Mouse (Mus musculus) embryonic facial prominence, embryonic 15.5 days (tissue): ENCODE measurements around the gene Arhgap45. TPM values are rescaled to one million over a fixed set of nuclear protein-coding genes. Genes with fewer than 3 reads are reported as not detected.
A peak's percentile ranks its signal among the peaks of the same experiment; 100 is the strongest.
"Not testable (repeated sequence)": the region's sequence is repeated elsewhere in the genome, so short reads cannot be mapped to it uniquely, and the experiment has no call there.

ENCODE experiments used
- ATAC-seq: fragments of 200-750 bp; cut with Nextera tagmentation; 2 replicates; pipeline ENCODE4 v1.8.0; 2017; ENCODE audit warnings: low read depth, moderate TSS enrichment; ENCODE audit not compliant: insufficient number of reproducible peaks, low FRiP score, low TSS enrichment
- H3K27ac ChIP-seq: fragments of 300-500 bp; sonication (generic); replicated peaks from 2 replicates; pipeline ENCODE4 v1.5.1; 2015; ENCODE audit warnings: mild to moderate bottlenecking, inconsistent platforms
- H3K27me3 ChIP-seq: fragments of 300-500 bp; sonication (generic); 2 replicates; pipeline ENCODE4 v1.6.1; 2015; ENCODE audit warnings: inconsistent platforms
- H3K36me3 ChIP-seq: fragments of 300-500 bp; sonication (generic); 2 replicates; pipeline ENCODE4 v1.6.1; 2015; ENCODE audit warnings: mild to moderate bottlenecking, inconsistent platforms
- H3K4me1 ChIP-seq: fragments of 300-500 bp; sonication (generic); 2 replicates; pipeline ENCODE4 v1.6.1; 2015; ENCODE audit warnings: inconsistent platforms
- H3K4me2 ChIP-seq: fragments of 300-500 bp; sonication (generic); replicated peaks from 2 replicates; pipeline ENCODE4 v1.6.1; 2015; ENCODE audit warnings: mild to moderate bottlenecking, inconsistent platforms
- H3K4me3 ChIP-seq: fragments of 300-500 bp; sonication (generic); replicated peaks from 2 replicates; pipeline ENCODE4 v1.5.1; 2015; ENCODE audit warnings: mild to moderate bottlenecking, inconsistent platforms
- H3K9ac ChIP-seq: fragments of 300-500 bp; sonication (generic); 2 replicates; pipeline ENCODE4 v1.6.1; 2015; ENCODE audit warnings: inconsistent platforms
- H3K9me3 ChIP-seq: fragments of 300-500 bp; sonication (generic); replicated peaks from 2 replicates; pipeline ENCODE4 v1.6.1; 2016; ENCODE audit warnings: inconsistent platforms
- WGBS: fragments of 180-500 bp; shearing (Covaris S2); methylation state at CpG from one replicate; pipeline ENCODE4 v1.1.7; 2015; 5-methylcytosine and 5-hydroxymethylcytosine counted together
- polyA plus RNA-seq: library from polyadenylated mRNA; unstranded; fragments of >200 nt; fragmentation: Nextera tagmentation; extraction: Ambion mirVana; gene quantifications from 2 replicates; pipeline ENCODE4 v1.2.1, GENCODE M21; 2015

The Arhgap45 gene
- polyA plus RNA-seq, 1 experiment from 2014 or later: 6.2 TPM

DNA sequence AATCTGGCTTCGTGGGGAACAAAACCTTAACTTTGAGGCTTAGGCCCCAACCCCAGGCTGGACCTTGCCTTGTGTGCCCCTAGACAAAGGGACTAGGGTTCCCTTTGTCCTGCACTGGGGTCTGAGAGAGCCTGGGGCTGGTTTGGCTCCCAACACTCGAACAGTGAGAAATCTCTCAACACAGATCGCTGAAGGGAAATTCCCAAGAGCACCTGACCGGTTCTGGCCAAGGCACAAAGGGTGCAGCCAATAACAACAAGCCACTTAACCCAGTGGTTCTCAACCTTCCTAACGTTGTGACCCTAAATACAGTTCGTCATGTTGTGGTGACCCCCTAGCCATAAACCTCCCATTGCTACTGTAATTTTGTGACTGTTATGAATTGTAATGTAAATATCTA lies 33.8 kb downstream of the Arhgap45 start:
- Histone ChIP-seq H3K36me3 (no peaks in the 10 kb centered on the region), H3K9ac (no peak overlapping the region), H3K4me1 (peaks cover 49% of the 10 kb centered on the region), H3K27me3 (no peaks in the 10 kb centered on the region), H3K4me2 (no peak overlapping the region), H3K9me3 (no peaks in the 10 kb centered on the region), H3K4me3 (no peak overlapping the region), H3K27ac (peak overlapping the region; percentile 73)
- no peak for ATAC-seq
- 33% methylated on average over 6 of the region's 6 CpGs for WGBS

DNA sequence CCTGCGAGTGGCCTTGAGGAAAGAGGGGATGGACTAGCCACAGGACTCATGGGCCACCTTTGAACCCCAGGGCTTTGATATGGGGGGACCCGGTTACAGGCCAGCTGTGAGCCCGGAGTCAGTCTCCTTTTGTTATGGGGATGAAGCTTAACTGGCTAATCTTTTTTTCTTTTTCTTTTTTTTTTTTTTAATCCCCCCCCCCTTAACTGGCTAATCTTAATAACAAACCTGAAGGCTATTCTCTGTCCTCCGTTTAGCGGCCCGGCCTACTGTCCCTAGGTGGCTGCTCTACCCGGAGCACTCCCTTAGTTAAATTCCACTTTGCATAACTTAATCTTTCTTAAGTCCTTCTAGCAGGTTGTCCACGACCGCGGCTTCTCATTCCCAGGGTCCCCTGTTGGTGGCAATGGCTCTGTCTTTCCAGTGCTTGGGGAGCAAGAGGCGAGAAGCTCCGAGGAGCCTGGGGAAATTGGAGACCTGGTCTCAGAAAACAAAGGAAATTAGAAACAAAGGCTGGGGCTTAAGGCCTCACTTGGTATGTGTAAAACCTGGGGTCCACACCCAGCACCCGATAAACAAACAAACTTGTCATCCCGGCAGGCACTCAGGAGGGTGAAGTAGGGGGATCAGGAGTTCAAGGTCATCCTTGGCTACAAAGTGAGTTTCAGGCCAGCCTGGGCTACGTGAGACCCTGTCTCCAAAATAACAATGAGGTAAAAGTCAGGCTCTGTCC lies 34.6 kb downstream of the Arhgap45 start:
- Histone ChIP-seq H3K4me3 (no peak overlapping the region), H3K36me3 (0 out of 2 replicates have a peak, but pooled peaks cover 7% of the 10 kb centered on the region), H3K9ac (no peak overlapping the region), H3K27ac (peak overlapping the region; percentile 51), H3K27me3 (no peaks in the 10 kb centered on the region), H3K9me3 (no peaks in the 10 kb centered on the region), H3K4me1 (peaks cover 53% of the 10 kb centered on the region), H3K4me2 (no peak overlapping the region)
- ATAC-seq: no peak
- WGBS: 30% methylated on average over 15 of the region's 15 CpGs

DNA sequence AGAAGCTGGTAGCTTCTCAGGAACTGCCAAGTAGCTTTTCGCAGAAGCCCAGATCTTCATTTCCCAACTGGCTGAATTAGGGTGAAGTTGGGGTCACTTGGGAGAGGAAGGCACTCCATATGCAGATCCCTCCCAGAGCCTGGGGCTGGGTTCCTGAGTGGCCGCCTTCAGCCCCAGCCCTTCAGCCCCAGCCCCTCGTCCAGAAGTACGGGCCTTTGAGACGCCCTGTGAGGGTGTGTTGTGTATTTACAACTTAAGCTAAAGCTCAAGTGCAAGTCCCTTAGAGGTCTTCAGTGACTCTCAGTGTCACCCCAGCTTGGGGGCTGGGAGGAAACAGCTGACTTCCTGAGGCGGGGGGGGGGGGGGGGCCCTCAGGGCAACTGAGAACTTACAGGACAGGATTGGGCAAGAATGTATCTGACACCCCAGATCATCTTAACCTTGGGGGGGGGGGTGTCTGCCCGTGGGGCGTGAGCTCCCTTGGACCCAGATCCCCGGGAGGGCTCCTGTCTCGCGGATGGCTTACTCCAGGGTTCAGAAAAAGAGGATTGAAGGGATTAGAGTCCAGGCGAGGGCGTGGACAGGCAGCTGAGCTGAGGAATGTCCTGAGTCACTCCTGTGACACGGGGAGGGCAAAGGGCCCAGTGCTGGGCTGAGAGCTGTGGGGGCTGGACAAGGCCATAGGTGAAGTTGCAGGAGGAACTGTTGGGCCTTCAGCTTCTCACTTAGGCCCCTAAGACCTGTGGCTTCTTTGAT lies 35.3 kb downstream of the Arhgap45 start:
- Histone ChIP-seq H3K27me3 (no peaks in the 10 kb centered on the region), H3K4me3 (no peak overlapping the region), H3K9me3 (no peaks in the 10 kb centered on the region), H3K27ac (peak overlapping the region; percentile 55), H3K9ac (no peak overlapping the region), H3K4me1 (peaks cover 52% of the 10 kb centered on the region), H3K4me2 (no peak overlapping the region), H3K36me3 (peaks cover 13% of the 10 kb centered on the region)
- ATAC-seq: no peak
- 36% methylated on average over 14 of the region's 14 CpGs for WGBS

DNA sequence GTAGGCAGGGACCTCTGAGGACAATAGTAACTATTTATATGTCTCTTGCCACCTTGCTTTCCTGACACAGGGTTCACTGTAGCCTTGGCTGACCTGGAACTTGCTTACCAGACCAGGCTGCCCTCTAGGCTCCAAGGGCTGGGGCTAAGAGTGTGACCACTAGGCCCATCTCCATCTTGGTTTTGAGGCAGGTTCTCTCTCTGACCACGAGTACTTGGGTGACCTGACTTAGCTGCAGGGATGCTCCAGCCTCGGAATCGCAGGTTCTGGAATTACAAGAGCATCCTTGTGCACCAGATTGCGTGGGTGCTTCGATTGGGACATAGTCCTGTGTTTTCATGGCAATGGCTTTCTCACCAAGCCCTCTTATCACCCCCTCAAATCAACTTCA lies 35.9 kb downstream of the Arhgap45 start:
- peak overlapping the region; percentile 55 for H3K27ac ChIP-seq
- peaks cover 19% of the 10 kb centered on the region for H3K36me3 ChIP-seq
- no peaks in the 10 kb centered on the region for H3K27me3 ChIP-seq
- ATAC-seq: no peak
- H3K4me1 ChIP-seq: peaks cover 46% of the 10 kb centered on the region
- no peak overlapping the region for H3K9ac ChIP-seq
- H3K9me3 ChIP-seq: no peaks in the 10 kb centered on the region
- H3K4me3 ChIP-seq: no peak overlapping the region
- no peak overlapping the region for H3K4me2 ChIP-seq
- 80% methylated on average over 5 of the region's 5 CpGs for WGBS

DNA sequence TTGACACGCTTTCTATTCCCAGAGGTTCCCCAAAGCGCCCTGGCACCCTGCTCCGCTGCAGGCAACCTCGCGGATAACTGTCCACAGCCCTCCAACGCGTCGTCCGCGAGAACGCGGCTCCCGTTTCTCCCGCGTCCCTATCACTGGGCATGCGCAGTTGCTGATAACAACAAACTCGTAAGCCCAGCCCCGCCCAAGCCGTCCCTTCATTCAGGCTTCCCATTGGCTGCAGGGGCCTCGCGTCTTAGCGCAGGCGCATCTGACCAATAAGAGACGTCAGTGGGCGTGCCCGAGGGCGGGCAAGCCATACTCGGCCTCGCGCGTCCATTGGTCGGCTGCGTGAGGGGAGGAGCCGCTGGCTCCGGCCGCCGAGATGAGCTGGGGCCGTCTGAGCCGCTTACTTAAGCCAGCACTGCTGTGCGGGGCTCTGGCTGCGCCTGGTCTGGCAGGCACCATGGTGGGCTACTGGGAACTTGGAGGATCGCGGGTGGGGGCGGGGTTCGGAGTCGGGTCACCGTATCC lies 36.9 kb downstream of the Arhgap45 start:
- Histone ChIP-seq H3K4me2 (peak overlapping the region; percentile 72), H3K27ac (peak overlapping the region; percentile 95), H3K36me3 (peaks cover 28% of the 10 kb centered on the region), H3K4me1 (peaks cover 36% of the 10 kb centered on the region), H3K27me3 (no peaks in the 10 kb centered on the region), H3K9me3 (no peaks in the 10 kb centered on the region), H3K4me3 (peak overlapping the region; percentile 70), H3K9ac (peak overlapping the region; percentile 86)
- under 1% methylated on average over 47 of the region's 47 CpGs for WGBS
- peak; percentile 94 for ATAC-seq

DNA sequence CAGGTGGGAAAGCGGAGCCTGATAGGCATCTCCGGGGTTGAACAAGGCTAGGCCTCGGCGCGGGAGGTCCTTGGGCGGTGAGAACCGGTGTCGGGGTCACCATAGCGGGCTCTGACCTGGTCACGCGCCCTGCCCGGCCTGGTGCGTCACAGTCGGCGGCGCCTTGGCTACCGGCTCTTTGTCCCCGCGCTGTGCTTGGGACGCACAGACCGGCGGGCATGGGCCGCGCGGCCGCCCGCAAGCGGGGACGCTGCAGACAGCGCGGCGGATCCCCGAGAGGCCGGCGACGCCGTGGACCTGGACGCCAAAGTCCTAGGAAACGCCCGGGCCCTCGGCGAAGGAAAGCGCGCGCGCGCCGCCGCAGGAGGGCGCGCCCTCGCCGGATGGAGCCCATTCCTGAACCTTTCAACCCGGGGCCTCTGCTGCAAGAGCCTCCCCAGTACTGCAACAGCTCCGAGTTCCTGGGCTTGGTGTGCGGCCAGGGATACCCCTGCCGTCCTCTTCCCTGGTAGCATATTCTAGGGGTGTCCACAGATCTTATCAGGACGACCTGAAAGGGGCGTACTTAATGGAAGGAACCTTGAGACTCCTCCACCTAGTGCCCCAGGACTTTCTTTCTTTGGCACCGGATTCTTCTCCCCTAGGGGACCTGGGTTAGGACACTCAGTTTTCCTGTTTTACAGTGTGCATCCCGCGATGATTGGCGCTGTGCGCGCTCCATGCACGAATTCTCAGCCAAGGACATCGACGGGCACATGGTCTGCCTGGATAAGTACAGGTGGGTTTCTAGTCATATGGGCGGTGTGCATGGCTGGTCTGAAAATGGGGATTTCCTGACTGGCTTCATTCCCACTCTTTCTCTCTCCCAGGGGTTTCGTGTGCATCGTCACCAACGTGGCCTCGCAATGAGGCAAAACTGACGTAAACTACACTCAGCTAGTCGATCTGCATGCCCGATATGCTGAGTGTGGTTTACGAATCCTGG lies 37.7 kb downstream of the Arhgap45 start:
- peak overlapping the region; percentile 72 for H3K4me2 ChIP-seq
- H3K9me3 ChIP-seq: no peaks in the 10 kb centered on the region
- H3K4me3 ChIP-seq: peak overlapping the region; percentile 70
- peak overlapping the region; percentile 86 for H3K9ac ChIP-seq
- H3K4me1 ChIP-seq: peaks cover 32% of the 10 kb centered on the region
- peaks cover 33% of the 10 kb centered on the region for H3K36me3 ChIP-seq
- peak; percentile 27; the same call in 1 of the 2 replicates for ATAC-seq
- no peaks in the 10 kb centered on the region for H3K27me3 ChIP-seq
- 1% methylated on average over 77 of the region's 77 CpGs for WGBS
- peak overlapping the region; percentile 95 for H3K27ac ChIP-seq

DNA sequence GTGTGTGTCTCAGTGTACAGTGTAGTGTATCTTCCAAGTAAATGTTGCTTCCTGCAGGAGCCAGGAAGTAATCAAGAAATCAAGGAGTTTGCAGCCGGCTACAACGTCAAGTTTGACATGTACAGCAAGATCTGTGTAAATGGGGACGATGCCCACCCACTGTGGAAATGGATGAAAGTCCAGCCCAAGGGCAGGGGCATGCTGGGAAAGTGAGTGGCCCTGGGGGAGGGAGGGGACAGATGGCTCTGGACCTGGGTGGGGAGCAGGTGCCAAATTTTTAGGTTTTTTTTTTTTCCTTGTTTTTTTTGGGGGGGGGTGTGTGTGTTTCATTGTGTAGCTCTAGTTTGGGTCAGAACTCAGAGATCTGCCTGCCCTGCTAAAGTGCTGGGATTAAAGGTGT lies 38.5 kb downstream of the Arhgap45 start:
- H3K36me3 ChIP-seq: peaks cover 36% of the 10 kb centered on the region
- peak overlapping the region; percentile 70 for H3K4me3 ChIP-seq
- not testable (repeated sequence) for ATAC-seq, H3K9me3 ChIP-seq, H3K27me3 ChIP-seq, H3K27ac ChIP-seq
- H3K9ac ChIP-seq: peak overlapping the region; percentile 86; the same call in 1 of the 2 replicates
- H3K4me1 ChIP-seq: peaks cover 32% of the 10 kb centered on the region
- 11% methylated on average over 3 of the region's 3 CpGs for WGBS
- peak overlapping the region; percentile 72 for H3K4me2 ChIP-seq

DNA sequence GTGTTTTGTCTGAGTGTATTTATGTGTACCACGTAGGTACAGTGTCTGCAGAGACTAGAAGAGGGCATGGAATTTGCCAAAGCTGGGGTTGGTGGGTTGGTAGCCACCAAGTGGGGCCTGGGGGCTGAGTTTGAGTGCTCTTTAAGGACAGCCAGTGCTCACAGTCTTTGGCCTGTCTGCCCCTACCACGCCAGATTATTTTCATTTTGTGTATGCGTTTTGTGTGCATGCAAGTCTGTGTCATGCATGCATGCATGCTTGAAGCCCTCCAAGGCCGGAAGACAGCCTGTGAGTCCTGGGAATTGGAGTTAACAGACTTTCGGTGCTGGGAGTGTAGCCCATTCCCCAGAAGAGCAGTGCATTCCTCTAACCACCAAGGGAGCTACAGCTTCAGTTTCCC lies 38.9 kb downstream of the Arhgap45 start:
- no peaks in the 10 kb centered on the region for H3K27me3 ChIP-seq
- peak overlapping the region; percentile 34; the same call in 1 of the 2 replicates for H3K27ac ChIP-seq
- peaks cover 41% of the 10 kb centered on the region for H3K36me3 ChIP-seq
- 69% methylated on average over 5 of the region's 5 CpGs for WGBS
- peak overlapping the region; percentile 18; the same call in 1 of the 2 replicates for H3K9ac ChIP-seq
- ATAC-seq: no peak
- H3K4me2 ChIP-seq: peak overlapping the region; percentile 72
- H3K9me3 ChIP-seq: no peaks in the 10 kb centered on the region
- peak overlapping the region; percentile 70 for H3K4me3 ChIP-seq
- peaks cover 28% of the 10 kb centered on the region for H3K4me1 ChIP-seq

DNA sequence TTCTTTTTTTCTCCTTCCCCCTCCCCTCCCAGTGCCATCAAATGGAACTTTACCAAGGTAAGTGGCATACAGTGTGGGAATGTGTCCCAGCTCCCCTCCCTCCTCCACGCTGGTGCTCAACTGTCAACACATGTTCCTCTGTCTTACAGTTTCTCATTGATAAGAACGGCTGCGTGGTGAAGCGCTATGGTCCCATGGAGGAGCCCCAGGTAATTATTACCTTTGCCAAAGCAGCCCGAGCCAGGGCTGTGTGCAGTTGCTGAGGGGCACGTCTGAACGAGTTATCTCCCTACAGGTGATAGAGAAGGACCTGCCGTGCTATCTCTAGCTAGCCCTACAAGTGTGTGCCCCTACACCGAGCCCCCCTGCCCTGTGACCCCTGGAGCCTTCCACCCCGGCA lies 39.4 kb downstream of the Arhgap45 start:
- Histone ChIP-seq H3K9me3 (no peaks in the 10 kb centered on the region), H3K4me3 (peak overlapping the region; percentile 70; the same call in 1 of the 2 replicates), H3K4me2 (0 out of 2 replicates have a peak overlapping the region, but pooled peaks have one; percentile 72), H3K27me3 (no peaks in the 10 kb centered on the region), H3K4me1 (peaks cover 28% of the 10 kb centered on the region), H3K36me3 (peaks cover 46% of the 10 kb centered on the region), H3K9ac (no peak overlapping the region), H3K27ac (no peak overlapping the region)
- WGBS: 71% methylated on average over 9 of the region's 10 CpGs
- no peak for ATAC-seq

DNA sequence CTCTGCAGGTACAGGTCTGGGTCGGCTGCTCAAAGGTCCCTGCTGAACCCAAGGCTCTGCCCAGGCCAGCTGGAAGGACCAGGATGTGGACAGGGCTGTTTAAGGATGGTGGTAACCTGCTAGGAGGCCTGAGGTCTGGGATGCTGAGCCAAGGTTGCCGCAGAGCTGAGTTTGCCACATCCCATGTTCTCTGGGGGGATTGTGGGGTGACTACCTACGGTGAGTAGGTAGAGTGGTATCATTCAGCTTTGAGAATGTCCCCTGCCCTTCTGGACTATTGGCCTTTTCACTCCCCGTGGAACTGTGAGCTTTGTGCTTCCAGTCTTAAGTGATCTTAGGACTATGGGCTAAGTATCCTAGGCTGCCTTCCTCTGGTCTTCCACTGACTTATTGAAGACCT lies 40.1 kb downstream of the Arhgap45 start:
- Histone ChIP-seq H3K9me3 (no peaks in the 10 kb centered on the region), H3K9ac (no peak overlapping the region), H3K27me3 (no peaks in the 10 kb centered on the region), H3K36me3 (peaks cover 52% of the 10 kb centered on the region), H3K4me2 (no peak overlapping the region), H3K4me1 (peaks cover 28% of the 10 kb centered on the region), H3K27ac (no peak overlapping the region), H3K4me3 (no peak overlapping the region)
- 81% methylated on average over 4 of the region's 4 CpGs for WGBS
- ATAC-seq: no peak
